Mouse (Mus musculus) C2C12 (cell line): ENCODE measurements around the gene Erich3. TPM values are rescaled to one million over a fixed set of nuclear protein-coding genes. Genes with fewer than 3 reads are reported as not detected.

Experiments
- H3K27me3 ChIP-seq: one replicate; pipeline ENCODE4 v1.6.1; 2011; ENCODE audit not compliant: control insufficient read depth, insufficient read depth, insufficient read length
- H3K36me3 ChIP-seq: one replicate; pipeline ENCODE4 v1.6.1; 2011; ENCODE audit not compliant: control insufficient read depth, insufficient read depth
- H3K4me3 ChIP-seq: one replicate; pipeline ENCODE4 v1.5.1; 2011; ENCODE audit warnings: mild to moderate bottlenecking, control low read depth; ENCODE audit not compliant: poor library complexity, insufficient read depth, severe bottlenecking
- H3K79me2 ChIP-seq: one replicate; pipeline ENCODE4 v1.6.1; 2011; ENCODE audit not compliant: control insufficient read depth, insufficient read depth
- H3K79me3 ChIP-seq: one replicate; pipeline ENCODE4 v1.6.1; 2011; ENCODE audit warnings: low read depth, control low read depth
- H3ac ChIP-seq: one replicate; pipeline ENCODE3; 2011; ENCODE audit warnings: low read depth; ENCODE audit not compliant: control insufficient read depth, insufficient read length
- CEBPB ChIP-seq: IDR thresholded peaks from one replicate; pipeline ENCODE4 v1.6.1; 2011; ENCODE audit warnings: low read depth, mild to moderate bottlenecking, control low read depth, moderate library complexity
- CTCF ChIP-seq: IDR thresholded peaks from one replicate; pipeline ENCODE4 v1.5.1; 2011; ENCODE audit not compliant: control insufficient read depth, insufficient read depth, insufficient read length
- FOSL1 ChIP-seq: IDR thresholded peaks from one replicate; pipeline ENCODE4 v1.8.0; 2011; ENCODE audit warnings: mild to moderate bottlenecking, low read length; ENCODE audit not compliant: poor library complexity, insufficient read depth, severe bottlenecking
- MAX ChIP-seq: IDR thresholded peaks from one replicate; pipeline ENCODE4 v1.6.1; 2011; ENCODE audit warnings: mild to moderate bottlenecking, control low read depth
- MYOD1 ChIP-seq: IDR thresholded peaks from one replicate; pipeline ENCODE4 v1.6.1; 2011; ENCODE audit warnings: low read depth; ENCODE audit not compliant: control insufficient read depth, insufficient read length
- MYOG ChIP-seq: IDR thresholded peaks from one replicate; pipeline ENCODE4 v1.6.1; 2011; ENCODE audit not compliant: control insufficient read depth, insufficient read length; ENCODE audit errors: extremely low read depth
- USF1 ChIP-seq: IDR thresholded peaks from one replicate; pipeline ENCODE4 v1.6.1; 2011; ENCODE audit warnings: low read depth, mild to moderate bottlenecking, control low read depth, moderate library complexity
- polyA plus RNA-seq: library from polyadenylated mRNA; unstranded; fragments of >200 nt; fragmentation: generic; extraction: Trizol; gene quantifications from one replicate; pipeline ENCODE4 v1.2.1, GENCODE M21; 2012; ENCODE audit warnings: missing spikeins

Erich3 gene
- polyA plus RNA-seq, 1 experiment = 0.01 TPM

GRCm38 (mm10) chr3:154663976-154664581 lies 420 bp downstream of the Erich3 start:
- TF ChIP-seq CEBPB (no peak), MYOD1 (no peak), USF1 (no peak), MAX (no peak), FOSL1 (no peak), MYOG (no peak), CTCF (no peak)
- Histone ChIP-seq H3K27me3 (no peaks in the 10 kb centered on the region), H3K4me3 (no peak overlapping the region)

DNA sequence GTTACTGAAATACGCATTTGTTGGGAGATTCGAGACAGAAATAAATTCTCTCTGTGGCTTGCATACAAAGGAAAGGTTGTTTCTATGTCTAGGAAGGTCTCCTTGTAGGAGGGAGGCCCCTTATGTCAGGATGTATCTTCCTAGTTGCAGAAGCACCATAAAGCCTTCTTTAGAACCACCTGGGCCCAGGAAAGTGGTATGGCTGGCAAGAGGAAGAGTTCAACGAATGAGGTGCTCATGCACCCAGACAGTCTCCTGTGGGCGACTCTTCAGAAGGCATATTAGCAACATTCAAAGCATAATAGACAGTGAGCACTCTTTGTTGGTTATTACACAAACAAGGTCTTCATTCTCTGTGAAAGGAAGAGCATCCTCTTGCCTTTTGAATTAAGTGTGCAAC lies 977 bp downstream of the Erich3 start:
- Histone ChIP-seq H3K27me3 (no peaks in the 10 kb centered on the region), H3K4me3 (no peak overlapping the region), H3K79me3 (no peaks in the 10 kb centered on the region), H3K36me3 (no peaks in the 10 kb centered on the region), H3K79me2 (no peaks in the 10 kb centered on the region), H3ac (no peak overlapping the region)
- no peak for TF ChIP-seq MYOD1
- TF ChIP-seq MYOG = no peak

More at GRCm38 (mm10) chr3:154663976-154664581, 420 bp downstream of the Erich3 start:
- H3K79me2 ChIP-seq = no peaks in the 10 kb centered on the region
- H3ac ChIP-seq = no peak overlapping the region
- H3K36me3 ChIP-seq = no peaks in the 10 kb centered on the region
- no peaks in the 10 kb centered on the region for H3K79me3 ChIP-seq

- Histone ChIP-seq H3K79me2 (no peaks in the 10 kb centered on the region), H3K27me3 (no peaks in the 10 kb centered on the region), H3K36me3 (no peaks in the 10 kb centered on the region), H3K79me3 (no peaks in the 10 kb centered on the region), H3ac (no peak overlapping the region), H3K4me3 (no peak overlapping the region)
- TF ChIP-seq MYOD1 (no peak), CEBPB (no peak), USF1 (no peak), CTCF (no peak), MYOG (no peak), FOSL1 (no peak), MAX (no peak)
These were observed 4.8 kb downstream of the Erich3 start for GRCm38 (mm10) chr3:154668485-154668884.

- TF ChIP-seq MYOD1 (no peak), FOSL1 (no peak), CTCF (no peak), CEBPB (no peak), MYOG (no peak), MAX (no peak), USF1 (no peak)
- H3K79me3 ChIP-seq = no peaks in the 10 kb centered on the region
- H3K36me3 ChIP-seq = no peaks in the 10 kb centered on the region
- H3K79me2 ChIP-seq = no peaks in the 10 kb centered on the region
- no peak overlapping the region for H3K4me3 ChIP-seq
- H3ac ChIP-seq = no peak overlapping the region
- H3K27me3 ChIP-seq = no peaks in the 10 kb centered on the region
These were observed 6.9 kb downstream of the Erich3 start for GRCm38 (mm10) chr3:154670584-154670983.

GRCm38 (mm10) chr3:154671013-154671412 lies 7.4 kb downstream of the Erich3 start:
- Histone ChIP-seq H3K4me3 (no peak overlapping the region), H3K36me3 (no peaks in the 10 kb centered on the region), H3K79me3 (no peaks in the 10 kb centered on the region), H3ac (no peak overlapping the region), H3K79me2 (no peaks in the 10 kb centered on the region), H3K27me3 (no peaks in the 10 kb centered on the region)
- TF ChIP-seq MYOG (no peak), USF1 (no peak), CEBPB (no peak), MYOD1 (no peak), CTCF (no peak), FOSL1 (no peak), MAX (no peak)

DNA sequence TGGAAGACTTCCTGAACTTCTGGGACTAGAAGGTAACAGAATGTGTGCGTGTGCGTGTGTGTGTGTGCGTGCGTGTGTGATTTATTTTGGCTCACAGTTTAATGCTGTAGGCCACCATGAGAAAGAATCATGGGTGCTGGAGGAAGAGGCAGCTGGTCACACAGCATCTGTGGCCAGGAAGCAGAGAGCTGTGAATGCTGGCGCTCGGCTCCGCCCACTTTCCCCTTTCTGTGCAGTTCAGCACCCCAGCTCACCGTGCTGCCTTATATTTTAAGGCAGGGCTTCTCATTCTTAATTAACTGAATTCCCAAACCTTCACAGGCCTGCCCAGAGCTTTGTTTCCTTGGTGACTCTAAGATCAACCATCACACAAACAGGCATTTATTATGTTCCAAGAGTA lies 9.7 kb downstream of the Erich3 start:
- TF ChIP-seq CEBPB = no peak
- Histone ChIP-seq H3ac (no peak overlapping the region), H3K79me3 (no peaks in the 10 kb centered on the region)

More for the DNA sequence above, 9.7 kb downstream of the Erich3 start:
- Histone ChIP-seq H3K79me2 (no peaks in the 10 kb centered on the region), H3K27me3 (no peaks in the 10 kb centered on the region), H3K36me3 (no peaks in the 10 kb centered on the region), H3K4me3 (no peak overlapping the region)
